Mouse (Mus musculus) adrenal gland, postnatal 0 days (tissue): ENCODE results near the gene Galnt6. TPM values are rescaled to one million over a fixed set of nuclear protein-coding genes. Genes with fewer than 3 reads are reported as not detected.

Source experiments
- microRNA-seq: library from miRNA; unstranded; fragments of <30 nt; microRNA quantifications from one replicate; pipeline ENCODE4, GENCODE M21; 2016; ENCODE audit warnings: borderline replicate concordance; ENCODE audit not compliant: insufficient number of aligned reads
- polyA plus RNA-seq: library from polyadenylated mRNA; unstranded; fragments of >200 nt; fragmentation: Nextera tagmentation; extraction: Ambion mirVana; gene quantifications from 2 replicates; pipeline ENCODE4 v1.2.1, GENCODE M21; 2015

Gene Galnt6
- 7.2 and 9.6 TPM in 2 replicates for polyA plus RNA-seq

GRCm38 (mm10) chr15:100729281-100729985, at the start of gene Galnt6:
TSS of gene Galnt6 (minus strand) at chr15:100729376.

GRCm38 (mm10) chr15:100761419-100762185, 32.4 kb upstream of the Galnt6 start, which contains the start of gene Slc4a8:
TSS of gene Slc4a8 (plus strand) at chr15:100761747.

DNA sequence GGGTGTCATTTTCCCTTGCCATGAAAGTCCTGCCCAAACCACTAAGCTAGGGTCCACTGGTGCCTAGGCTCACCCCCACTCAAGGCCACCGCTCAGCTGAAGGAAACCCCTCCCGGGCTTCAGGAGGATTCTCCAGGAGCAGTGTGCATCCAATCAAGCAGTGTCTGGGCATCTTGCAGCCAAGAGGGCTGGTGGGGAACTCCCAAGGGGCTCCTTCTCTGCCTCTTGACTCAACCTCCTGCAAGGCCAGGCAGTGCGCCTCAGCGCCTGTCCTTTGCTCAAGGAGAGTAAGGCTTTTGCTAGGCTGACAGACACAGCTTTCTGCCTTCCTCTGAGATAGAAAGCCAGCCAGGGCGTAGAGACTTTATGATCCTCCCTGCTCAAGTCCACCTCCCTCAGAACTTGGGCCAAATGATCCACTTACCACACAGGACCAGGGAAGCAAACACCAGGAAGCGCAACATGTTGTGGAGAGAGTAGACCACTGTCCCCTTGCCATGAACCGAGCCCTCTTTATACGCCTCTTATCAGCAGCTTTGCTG, 41.7 kb downstream of the Galnt6 start, which contains the start of gene Cela1:
TSS of gene Cela1 (minus strand) at position 492 of the 542 bp plus-strand sequence.

DNA sequence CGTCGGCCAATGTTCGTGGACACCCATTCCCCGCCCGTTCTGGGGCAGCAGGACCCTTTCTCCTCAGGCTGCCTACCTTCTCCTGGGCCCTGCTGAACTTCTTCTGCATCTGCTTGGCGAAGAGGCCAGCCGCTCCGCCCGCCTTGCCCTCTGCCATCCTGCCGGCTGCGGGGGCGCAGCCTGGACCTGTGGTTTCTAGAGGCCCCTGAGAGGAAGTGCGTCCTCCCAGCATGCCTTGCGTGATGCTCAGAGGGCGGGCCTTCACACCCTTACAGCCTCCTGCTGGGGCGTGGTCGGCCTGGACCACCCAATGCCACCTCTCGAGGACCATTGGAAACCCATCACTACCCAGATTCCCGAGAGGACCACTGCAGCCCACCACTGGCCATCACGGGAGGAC, 59.8 kb downstream of the Galnt6 start, which contains the start of gene Bin2:
TSS of gene Bin2 (minus strand) at position 217 of the 400 bp plus-strand sequence.

Small RNA genes lying within 50 kb of the gene (microRNA-seq; reads per million reads assigned to microRNA genes)
- not detected for gene Mir6961

Other genes starting within 250 kb of the Galnt6 start
- gene Csrnp2, start 233.9 kb downstream of the Galnt6 start, polyA plus RNA-seq = 6.5 and 7.3 TPM in 2 replicates
- gene Tfcp2, start 177.4 kb downstream of the Galnt6 start, polyA plus RNA-seq = 12.6 and 17.6 TPM in 2 replicates
- 4.7 and 5.1 TPM in 2 replicates for gene Pou6f1, start 129.4 kb downstream of the Galnt6 start, polyA plus RNA-seq
- 220 and 328 TPM in 2 replicates for gene Dazap2, start 114.0 kb downstream of the Galnt6 start, polyA plus RNA-seq
- gene Smagp, start 92.4 kb downstream of the Galnt6 start, polyA plus RNA-seq = 18.1 and 22.9 TPM in 2 replicates
- gene Bin2, start 59.8 kb downstream of the Galnt6 start, polyA plus RNA-seq = 3.8 and 4.0 TPM in 2 replicates
- gene Cela1, start 41.5 kb downstream of the Galnt6 start, polyA plus RNA-seq = 190 and 236 TPM in 2 replicates
- gene Slc4a8, start 32.4 kb upstream of the Galnt6 start, polyA plus RNA-seq = 15.7 and 17.0 TPM in 2 replicates
- 5.0 and 6.3 TPM in 2 replicates for gene Scn8a, start 140.5 kb upstream of the Galnt6 start, polyA plus RNA-seq